Mouse (Mus musculus) midbrain, embryonic 10.5 days (tissue): ENCODE measurements around the gene Cxcl10. TPM values are rescaled to one million over a fixed set of nuclear protein-coding genes. Genes with fewer than 3 reads are reported as not detected.

Source experiments
- DNase-seq: peaks from one replicate; pipeline ENCODE4 v3.0.0-alpha.2; 2017; ENCODE audit warnings: low spot score
- H3K27ac ChIP-seq: fragments of 300-500 bp; sonication (generic); replicated peaks from 2 replicates; pipeline ENCODE4 v1.5.1; 2016; ENCODE audit warnings: mild to moderate bottlenecking
- H3K27me3 ChIP-seq: fragments of 300-500 bp; sonication (generic); 2 replicates; pipeline ENCODE4 v1.6.1; 2016; ENCODE audit warnings: low read depth, mild to moderate bottlenecking; ENCODE audit not compliant: poor library complexity, severe bottlenecking
- H3K36me3 ChIP-seq: fragments of 300-500 bp; sonication (generic); 2 replicates; pipeline ENCODE4 v1.6.1; 2016; ENCODE audit warnings: mild to moderate bottlenecking, moderate library complexity
- H3K4me1 ChIP-seq: fragments of 300-500 bp; sonication (generic); 2 replicates; pipeline ENCODE4 v1.6.1; 2016
- H3K4me3 ChIP-seq: fragments of 300-500 bp; sonication (generic); 2 replicates; pipeline ENCODE4 v1.5.1; 2016; ENCODE audit warnings: mild to moderate bottlenecking, moderate library complexity
- H3K9me3 ChIP-seq: fragments of 300-500 bp; sonication (generic); replicated peaks from 2 replicates; pipeline ENCODE4 v1.6.1; 2016; ENCODE audit warnings: mild to moderate bottlenecking
- WGBS: fragments of 180-500 bp; shearing (Covaris S2); methylation state at CpG from one replicate; pipeline ENCODE4 v1.1.7; 2016; 5-methylcytosine and 5-hydroxymethylcytosine counted together
- polyA plus RNA-seq: library from polyadenylated mRNA; unstranded; fragments of >200 nt; fragmentation: Nextera tagmentation; extraction: Ambion mirVana; gene quantifications from 2 replicates; pipeline ENCODE4 v1.2.1, GENCODE M21; 2016

Gene Cxcl10
- polyA plus RNA-seq, 1 experiment from 2014 or later: 0.17 TPM

GRCm38 (mm10) chr5:92331122-92331521 lies 17.6 kb downstream of the Cxcl10 start:
- 93% methylated on average over 12 of the region's 12 CpGs for WGBS
- H3K27ac ChIP-seq: no peak overlapping the region

GRCm38 (mm10) chr5:92327929-92328328 lies 20.8 kb downstream of the Cxcl10 start, which contains the start of gene Cxcl9:
Cxcl9 (minus strand) TSS chr5:92328079.
- no peaks in the 10 kb centered on the region for H3K4me1 ChIP-seq
- H3K27ac ChIP-seq: no peak within 1 kb of the TSS
- H3K9me3 ChIP-seq: no peaks in the 10 kb centered on the region
- WGBS: 85% methylated on average over 7 of the region's 7 CpGs
- H3K36me3 ChIP-seq: no peaks in the 10 kb centered on the region
- DNase-seq: no peak
- no peak within 1 kb of the TSS for H3K4me3 ChIP-seq
- no peaks in the 10 kb centered on the region for H3K27me3 ChIP-seq

More at GRCm38 (mm10) chr5:92331122-92331521, 17.6 kb downstream of the Cxcl10 start:
- H3K4me3 ChIP-seq: no peak overlapping the region
- H3K36me3 ChIP-seq: no peaks in the 10 kb centered on the region
- DNase-seq: no peak
- H3K27me3 ChIP-seq: no peaks in the 10 kb centered on the region
- no peaks in the 10 kb centered on the region for H3K9me3 ChIP-seq
- H3K4me1 ChIP-seq: no peaks in the 10 kb centered on the region

GRCm38 (mm10) chr5:92327367-92327766 lies 21.3 kb downstream of the Cxcl10 start:
- Histone ChIP-seq H3K36me3 (no peaks in the 10 kb centered on the region), H3K27me3 (no peaks in the 10 kb centered on the region), H3K4me3 (no peak overlapping the region), H3K27ac (no peak overlapping the region), H3K9me3 (no peaks in the 10 kb centered on the region), H3K4me1 (no peaks in the 10 kb centered on the region)
- 88% methylated on average over 6 of the region's 6 CpGs for WGBS
- DNase-seq: no peak

GRCm38 (mm10) chr5:92323264-92323663 lies 25.4 kb downstream of the Cxcl10 start:
- Histone ChIP-seq H3K4me1 (no peaks in the 10 kb centered on the region), H3K27ac (no peak overlapping the region), H3K36me3 (no peaks in the 10 kb centered on the region), H3K9me3 (no peaks in the 10 kb centered on the region), H3K27me3 (no peaks in the 10 kb centered on the region), H3K4me3 (no peak overlapping the region)
- WGBS: 89% methylated on average over 5 of the region's 5 CpGs
- no peak for DNase-seq

- Histone ChIP-seq H3K27me3 (no peaks in the 10 kb centered on the region), H3K36me3 (no peaks in the 10 kb centered on the region), H3K27ac (no peak overlapping the region), H3K4me1 (no peaks in the 10 kb centered on the region), H3K9me3 (no peaks in the 10 kb centered on the region), H3K4me3 (no peak overlapping the region)
- DNase-seq: no peak
- 82% methylated on average over 4 of the region's 4 CpGs for WGBS
Measured at GRCm38 (mm10) chr5:92322612-92323011, 26.1 kb downstream of the Cxcl10 start.

- 77% methylated on average over 8 of the region's 8 CpGs for WGBS
- Histone ChIP-seq H3K4me1 (no peaks in the 10 kb centered on the region), H3K27me3 (no peaks in the 10 kb centered on the region), H3K4me3 (no peak overlapping the region), H3K9me3 (no peaks in the 10 kb centered on the region), H3K27ac (no peak overlapping the region), H3K36me3 (no peaks in the 10 kb centered on the region)
- no peak for DNase-seq
Measured at GRCm38 (mm10) chr5:92321631-92322400, 26.9 kb downstream of the Cxcl10 start.

- no peak for DNase-seq
- no peaks in the 10 kb centered on the region for H3K4me1 ChIP-seq
- no peaks in the 10 kb centered on the region for H3K9me3 ChIP-seq
- no peak overlapping the region for H3K27ac ChIP-seq
- no peak overlapping the region for H3K4me3 ChIP-seq
- H3K36me3 ChIP-seq: no peaks in the 10 kb centered on the region
- H3K27me3 ChIP-seq: no peaks in the 10 kb centered on the region
- 95% methylated on average over 14 of the region's 14 CpGs for WGBS
Measured at GRCm38 (mm10) chr5:92318596-92318995, 30.1 kb downstream of the Cxcl10 start.

- Histone ChIP-seq H3K36me3 (no peaks in the 10 kb centered on the region), H3K9me3 (no peaks in the 10 kb centered on the region), H3K27me3 (no peaks in the 10 kb centered on the region), H3K27ac (no peak overlapping the region), H3K4me3 (no peak overlapping the region), H3K4me1 (no peaks in the 10 kb centered on the region)
- WGBS: 89% methylated on average over 7 of the region's 7 CpGs
- no peak for DNase-seq
Measured at GRCm38 (mm10) chr5:92318119-92318518, 30.6 kb downstream of the Cxcl10 start.

- 80% methylated on average over 7 of the region's 7 CpGs for WGBS
- Histone ChIP-seq H3K27me3 (no peaks in the 10 kb centered on the region), H3K9me3 (no peaks in the 10 kb centered on the region), H3K4me3 (no peak overlapping the region), H3K4me1 (peaks cover 10% of the 10 kb centered on the region), H3K27ac (no peak overlapping the region), H3K36me3 (no peaks in the 10 kb centered on the region)
- DNase-seq: no peak
Measured at GRCm38 (mm10) chr5:92313776-92314175, 34.9 kb downstream of the Cxcl10 start.

GRCm38 (mm10) chr5:92312046-92312715 lies 36.5 kb downstream of the Cxcl10 start:
- Histone ChIP-seq H3K4me3 (no peak overlapping the region), H3K4me1 (peaks cover 16% of the 10 kb centered on the region), H3K36me3 (peaks cover 2% of the 10 kb centered on the region; the same call in 1 of the 2 replicates), H3K9me3 (no peaks in the 10 kb centered on the region), H3K27ac (no peak overlapping the region), H3K27me3 (no peaks in the 10 kb centered on the region)
- WGBS: 15% methylated on average over 13 of the region's 13 CpGs
- peak; percentile 70 for DNase-seq

GRCm38 (mm10) chr5:92309681-92310511 lies 38.8 kb downstream of the Cxcl10 start, which contains the start of gene Sdad1:
Sdad1 (minus strand) TSS chr5:92310479.
- WGBS: 3% methylated on average over 41 of the region's 41 CpGs
- peak; percentile 93 for DNase-seq
- peak within 1 kb of the TSS; percentile 96 for H3K4me3 ChIP-seq

GRCm38 (mm10) chr5:92304291-92304690 lies 44.4 kb downstream of the Cxcl10 start:
- DNase-seq: no peak
- H3K4me1 ChIP-seq: peaks cover 11% of the 10 kb centered on the region
- 87% methylated on average over 3 of the region's 3 CpGs for WGBS
- H3K27me3 ChIP-seq: no peaks in the 10 kb centered on the region
- peaks cover 81% of the 10 kb centered on the region for H3K36me3 ChIP-seq
- H3K9me3 ChIP-seq: no peaks in the 10 kb centered on the region
- no peak overlapping the region for H3K27ac ChIP-seq
- no peak overlapping the region for H3K4me3 ChIP-seq

More at GRCm38 (mm10) chr5:92309681-92310511, 38.8 kb downstream of the Cxcl10 start, which contains the start of gene Sdad1:
- peaks cover 25% of the 10 kb centered on the region for H3K36me3 ChIP-seq
- peak within 1 kb of the TSS; percentile 90 for H3K27ac ChIP-seq
- H3K9me3 ChIP-seq: no peaks in the 10 kb centered on the region
- H3K27me3 ChIP-seq: no peaks in the 10 kb centered on the region
- peaks cover 16% of the 10 kb centered on the region for H3K4me1 ChIP-seq
